Mouse (Mus musculus) CH12.LX (cell line): ENCODE results near the gene Sgk2.

Experiments used
- BHLHE40 ChIP-seq: IDR thresholded peaks from 2 replicates; pipeline ENCODE4 v1.6.1; 2011; ENCODE audit warnings: mild to moderate bottlenecking, low read depth, low read length, improper control_type of control experiment
- CTCF ChIP-seq, 2 experiments: IDR thresholded peaks in 1 of 2; conservative IDR thresholded peaks in 1 of 2; 2 replicates each; pipeline ENCODE4 v1.5.1; 2011 to 2012; ENCODE audit warnings: low read depth in 2 of 2, low read length in 2 of 2, improper control_type of control experiment in 1 of 2, inconsistent platforms in 1 of 2, mild to moderate bottlenecking in 1 of 2, moderate library complexity in 1 of 2
- E2F4 ChIP-seq: IDR thresholded peaks from 2 replicates; pipeline ENCODE4 v1.6.1; 2011; ENCODE audit warnings: low read depth, low read length, improper control_type of control experiment; ENCODE audit not compliant: insufficient replicate concordance
- EP300 ChIP-seq: IDR thresholded peaks from 2 replicates; pipeline ENCODE4 v1.6.1; 2011; ENCODE audit warnings: low read length, improper control_type of control experiment
- GABPA ChIP-seq: IDR thresholded peaks from 2 replicates; pipeline ENCODE4 v1.6.1; 2012; ENCODE audit warnings: low read depth, low read length, improper control_type of control experiment, inconsistent platforms; ENCODE audit not compliant: insufficient replicate concordance
- MXI1 ChIP-seq: IDR thresholded peaks from 2 replicates; pipeline ENCODE4 v1.6.1; 2011; ENCODE audit warnings: mild to moderate bottlenecking, low read depth, low read length, improper control_type of control experiment
- POLR2A ChIP-seq: IDR thresholded peaks from 2 replicates; pipeline ENCODE4 v1.6.1; 2011; ENCODE audit warnings: low read depth, mild to moderate bottlenecking, improper control_type of control experiment, low read length
- SIN3A ChIP-seq: IDR thresholded peaks from 2 replicates; pipeline ENCODE4 v1.6.1; 2012; ENCODE audit warnings: low read length, improper control_type of control experiment, inconsistent platforms
- SMC3 ChIP-seq: IDR thresholded peaks from 2 replicates; pipeline ENCODE4 v1.6.1; 2011; ENCODE audit warnings: low read depth, low read length, improper control_type of control experiment
- TCF12 ChIP-seq: IDR thresholded peaks from 2 replicates; pipeline ENCODE4 v1.6.1; 2014; ENCODE audit warnings: low read depth, mild to moderate bottlenecking, inconsistent platforms, low read length, improper control_type of control experiment
- UBTF ChIP-seq: IDR thresholded peaks from 2 replicates; pipeline ENCODE4 v1.6.1; 2012; ENCODE audit warnings: low read depth, mild to moderate bottlenecking, inconsistent platforms, low read length, improper control_type of control experiment, moderate library complexity
- ZNF384 ChIP-seq: IDR thresholded peaks from 2 replicates; pipeline ENCODE4 v1.6.1; 2012; ENCODE audit warnings: low read depth, low read length, improper control_type of control experiment, inconsistent platforms

DNA sequence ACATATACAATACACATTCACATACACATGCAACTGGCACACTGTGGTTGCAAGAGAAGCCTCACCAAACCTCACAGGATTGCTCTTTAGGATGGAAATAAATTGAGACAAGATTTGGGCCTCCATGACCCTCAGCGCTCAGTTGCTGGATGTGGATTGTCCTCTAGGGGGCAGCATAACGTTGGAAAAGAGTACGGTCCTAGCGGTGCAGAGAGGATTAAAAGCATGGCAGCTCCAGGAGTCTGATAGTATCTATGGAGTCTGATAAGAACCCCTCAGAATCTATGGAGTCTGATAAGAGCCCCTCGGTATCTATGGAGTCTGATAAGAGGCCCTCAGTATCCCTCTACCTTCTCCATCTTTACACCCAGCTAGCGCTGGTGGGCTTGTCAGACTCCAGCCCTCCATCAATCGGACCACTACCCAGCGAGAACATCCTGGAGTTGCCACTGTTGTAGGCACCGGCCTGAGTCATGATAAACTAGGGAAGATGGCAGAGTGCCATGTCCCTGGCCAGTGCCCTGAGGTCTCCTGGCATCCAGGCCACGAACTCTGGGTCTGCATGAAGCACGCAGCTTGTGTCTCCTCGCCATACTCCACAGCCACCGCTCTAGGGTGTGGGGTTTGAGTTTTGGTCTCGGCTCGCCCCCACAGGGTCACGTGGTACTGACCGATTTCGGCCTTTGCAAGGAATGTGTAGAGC is 11.5 kb downstream of the Sgk2 start:
- TF ChIP-seq CTCF (conservative IDR thresholded peaks at IDR 0.05 in 1 of 2, IDR thresholded peaks at IDR 0.05 in 1 of 2; ENCODE audit: low read depth in 2 of 2, low read length in 2 of 2), result peak; percentile 87 to 93
- TF ChIP-seq GABPA, result no peak
- no peak for TF ChIP-seq POLR2A
- no peak for TF ChIP-seq SIN3A
- TF ChIP-seq UBTF, result no peak
- no peak for TF ChIP-seq EP300
- peak; percentile 67 for TF ChIP-seq SMC3
- no peak for TF ChIP-seq BHLHE40
- TF ChIP-seq ZNF384, result no peak
- TF ChIP-seq MXI1, result no peak
- TF ChIP-seq TCF12, result no peak
- no peak for TF ChIP-seq E2F4
